Mouse (Mus musculus) c-Kit-positive CD71-positive TER-119-positive erythroid progenitor cells, embryonic 14.5 days (primary cell): ENCODE data around the gene Rbfox2.
"Not testable (repeated sequence)": the region's sequence is repeated elsewhere in the genome, so short reads cannot be mapped to it uniquely, and the experiment has no call there.

ENCODE experiments used
- DNase-seq: peaks from one replicate; pipeline ENCODE4 v3.0.0-alpha.2; 2013; ENCODE audit warnings: low spot score

Rbfox2 gene

GRCm38 (mm10) chr15:77273947-77274346 lies 32.9 kb downstream of the Rbfox2 start:
- DNase-seq: no peak

- DNase-seq: no peak
Measured at GRCm38 (mm10) chr15:77271285-77271684, 35.5 kb downstream of the Rbfox2 start.

GRCm38 (mm10) chr15:77269496-77269895 lies 37.3 kb downstream of the Rbfox2 start:
- DNase-seq: not testable (repeated sequence)

- DNase-seq: no peak
Measured at GRCm38 (mm10) chr15:77268415-77268814, 38.4 kb downstream of the Rbfox2 start.

GRCm38 (mm10) chr15:77265318-77265717 lies 41.5 kb downstream of the Rbfox2 start:
- DNase-seq: no peak

GRCm38 (mm10) chr15:77264314-77264713 lies 42.5 kb downstream of the Rbfox2 start:
- DNase-seq: no peak

GRCm38 (mm10) chr15:77262782-77263181 lies 44.0 kb downstream of the Rbfox2 start:
- no peak for DNase-seq

GRCm38 (mm10) chr15:77257437-77258229 lies 49.2 kb downstream of the Rbfox2 start:
- no peak for DNase-seq

GRCm38 (mm10) chr15:77256782-77257181 lies 50.0 kb downstream of the Rbfox2 start:
- DNase-seq: no peak

GRCm38 (mm10) chr15:77254636-77255035 lies 52.2 kb downstream of the Rbfox2 start:
- no peak for DNase-seq

- DNase-seq: no peak
Measured at GRCm38 (mm10) chr15:77254128-77254527, 52.7 kb downstream of the Rbfox2 start.

- no peak for DNase-seq
Measured at GRCm38 (mm10) chr15:77251706-77252105, 55.1 kb downstream of the Rbfox2 start.

- DNase-seq: no peak
Measured at GRCm38 (mm10) chr15:77250806-77251205, 56.0 kb downstream of the Rbfox2 start.

GRCm38 (mm10) chr15:77249421-77249820 lies 57.4 kb downstream of the Rbfox2 start:
- no peak for DNase-seq

- DNase-seq: no peak
Measured at GRCm38 (mm10) chr15:77245418-77246365, 61.1 kb downstream of the Rbfox2 start.

GRCm38 (mm10) chr15:77244634-77245033 lies 62.2 kb downstream of the Rbfox2 start:
- DNase-seq: no peak

- DNase-seq: no peak
Measured at GRCm38 (mm10) chr15:77243876-77244560, 62.8 kb downstream of the Rbfox2 start.

GRCm38 (mm10) chr15:77240607-77241006 lies 66.2 kb downstream of the Rbfox2 start:
- DNase-seq: no peak

GRCm38 (mm10) chr15:77239564-77239963 lies 67.2 kb downstream of the Rbfox2 start:
- no peak for DNase-seq

- no peak for DNase-seq
Measured at GRCm38 (mm10) chr15:77237661-77238060, 69.1 kb downstream of the Rbfox2 start.

- no peak for DNase-seq
Measured at GRCm38 (mm10) chr15:77236055-77236567, 70.7 kb downstream of the Rbfox2 start.

- DNase-seq: no peak
Measured at GRCm38 (mm10) chr15:77235551-77235950, 71.3 kb downstream of the Rbfox2 start.
